Mouse (Mus musculus) embryonic facial prominence, embryonic 11.5 days (tissue): ENCODE measurements around the gene Gm7980. TPM values are rescaled to one million over a fixed set of nuclear protein-coding genes. Genes with fewer than 3 reads are reported as not detected.
"Not testable (repeated sequence)": the region's sequence is repeated elsewhere in the genome, so short reads cannot be mapped to it uniquely, and the experiment has no call there.

Experiments
- ATAC-seq: fragments of 200-750 bp; cut with Nextera tagmentation; replicated peaks from 2 replicates; pipeline ENCODE4 v1.8.0; 2017; ENCODE audit warnings: low read depth; ENCODE audit not compliant: insufficient number of reproducible peaks, low FRiP score, low TSS enrichment
- DNase-seq: peaks from one replicate; pipeline ENCODE4 v3.0.0-alpha.2; 2015; ENCODE audit warnings: low spot score
- H3K27ac ChIP-seq: fragments of 300-500 bp; sonication (generic); replicated peaks from 2 replicates; pipeline ENCODE4 v1.5.1; 2014; ENCODE audit warnings: mild to moderate bottlenecking, low read depth, low read length, control low read depth
- H3K27me3 ChIP-seq: fragments of 300-500 bp; sonication (generic); 2 replicates; pipeline ENCODE4 v1.6.1; 2014; ENCODE audit warnings: mild to moderate bottlenecking, low read length, moderate library complexity, mixed read lengths; ENCODE audit not compliant: control insufficient read depth, insufficient read depth
- H3K36me3 ChIP-seq: fragments of 300-500 bp; sonication (generic); replicated peaks from 2 replicates; pipeline ENCODE4 v1.6.1; 2014; ENCODE audit warnings: low read depth, mild to moderate bottlenecking, low read length, moderate library complexity, mixed read lengths; ENCODE audit not compliant: control insufficient read depth, insufficient read depth
- H3K4me1 ChIP-seq: fragments of 300-500 bp; sonication (generic); 2 replicates; pipeline ENCODE4 v1.6.1; 2014; ENCODE audit warnings: low read length, mixed read lengths; ENCODE audit not compliant: control insufficient read depth, insufficient read depth
- H3K4me2 ChIP-seq: fragments of 300-500 bp; sonication (generic); 2 replicates; pipeline ENCODE4 v1.6.1; 2014; ENCODE audit warnings: low read depth, mild to moderate bottlenecking, control low read depth, low read length, moderate library complexity
- H3K4me3 ChIP-seq: fragments of 300-500 bp; sonication (generic); 2 replicates; pipeline ENCODE4 v1.5.1; 2014; ENCODE audit warnings: low read depth, low read length, control low read depth
- H3K9ac ChIP-seq: fragments of 300-500 bp; sonication (generic); replicated peaks from 2 replicates; pipeline ENCODE4 v1.6.1; 2014; ENCODE audit warnings: mild to moderate bottlenecking, control low read depth, low read length
- H3K9me3 ChIP-seq: fragments of 300-500 bp; sonication (generic); replicated peaks from 2 replicates; pipeline ENCODE4 v1.6.1; 2016; ENCODE audit warnings: mild to moderate bottlenecking, low read length, inconsistent platforms, mixed read lengths; ENCODE audit not compliant: control insufficient read depth
- WGBS: fragments of 180-500 bp; shearing (Covaris S2); extraction: QIAGEN DNeasy Blood & Tissue Kit; methylation state at CpG from one replicate; pipeline ENCODE4 v1.1.7; 2014; 5-methylcytosine and 5-hydroxymethylcytosine counted together
- polyA plus RNA-seq: library from polyadenylated mRNA; unstranded; fragments of >200 nt; fragmentation: Nextera tagmentation; extraction: Ambion mirVana; gene quantifications from 2 replicates; pipeline ENCODE4 v1.2.1, GENCODE M21; 2014

Gene Gm7980
- polyA plus RNA-seq: not detected in 2 replicates

DNA sequence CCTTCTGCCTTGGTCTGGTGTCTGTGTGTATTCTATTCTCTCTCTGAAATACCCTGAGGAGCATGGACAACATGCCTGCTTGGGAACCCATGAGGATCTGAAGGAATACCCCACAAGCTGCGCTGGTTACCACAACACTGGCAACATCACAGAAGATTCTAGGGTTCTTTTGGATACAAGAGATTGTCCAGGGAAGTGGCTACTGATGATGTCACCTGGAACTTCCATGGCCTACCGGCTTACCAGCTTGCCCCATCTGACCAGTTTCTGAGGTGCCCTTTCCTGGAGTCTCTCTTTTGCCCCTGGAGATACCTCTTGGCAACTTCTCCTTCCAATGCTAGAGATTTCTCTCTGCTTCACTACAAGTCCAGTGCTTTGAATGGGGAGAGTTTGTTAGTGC is at the start of gene Gm7980:
TSS of gene Gm7980 (minus strand) at position 101 of the 400 bp plus-strand sequence.
- not testable (repeated sequence) for H3K9me3 ChIP-seq, H3K4me1 ChIP-seq, H3K27me3 ChIP-seq, ATAC-seq, H3K4me3 ChIP-seq, H3K4me2 ChIP-seq, H3K36me3 ChIP-seq, H3K27ac ChIP-seq, H3K9ac ChIP-seq, DNase-seq
- no CpG with 5 or more reads among the region's 2 CpGs for WGBS

DNA sequence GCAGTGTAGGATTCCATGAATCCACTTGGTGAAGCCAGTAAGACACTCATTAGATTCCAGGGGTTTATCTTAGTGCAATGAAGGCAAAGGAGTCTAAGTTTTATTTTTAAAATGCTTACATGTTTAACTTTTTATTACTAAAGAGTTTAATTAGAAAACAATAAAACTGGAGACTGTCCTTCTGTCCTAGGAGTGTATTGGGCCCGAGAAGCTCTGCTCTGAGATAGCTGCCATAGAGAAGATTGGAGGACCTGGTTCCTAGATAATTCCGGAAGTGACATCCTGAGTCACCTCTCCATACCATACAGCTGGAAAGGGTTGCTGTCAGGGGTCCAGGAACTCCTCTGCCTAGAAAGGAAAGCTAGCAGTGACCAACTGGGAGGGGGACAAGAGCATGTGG is 36.6 kb upstream of the Gm7980 start, which contains the start of gene 1700024B05Rik:
TSS of gene 1700024B05Rik (plus strand) at position 301 of the 400 bp plus-strand sequence.
- not testable (repeated sequence) for H3K4me2 ChIP-seq, H3K27me3 ChIP-seq, H3K4me1 ChIP-seq, H3K27ac ChIP-seq, H3K4me3 ChIP-seq, H3K9me3 ChIP-seq, ATAC-seq, H3K36me3 ChIP-seq, H3K9ac ChIP-seq, DNase-seq
- 90% methylated on average over 1 of the region's 2 CpGs for WGBS

DNA sequence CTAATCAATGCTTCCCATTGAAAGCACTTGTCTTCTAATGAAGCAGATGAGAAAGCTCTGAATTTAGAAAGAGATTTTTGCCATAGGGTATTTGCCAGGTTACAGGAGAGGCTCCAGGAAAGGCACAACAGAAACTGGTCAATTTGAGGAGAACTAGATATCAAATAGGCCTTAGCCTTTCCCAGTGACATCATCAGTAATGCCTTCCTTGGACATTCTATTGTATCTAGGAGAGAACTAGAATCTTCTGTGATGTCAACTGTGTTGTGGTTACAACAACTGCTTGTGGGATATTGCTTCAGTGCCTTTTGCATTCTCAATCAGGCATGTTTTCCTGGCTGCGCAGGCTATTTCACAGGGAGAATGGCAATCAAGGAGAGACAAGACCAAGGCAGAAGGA is 17.6 kb upstream of the Gm7980 start, which contains the start of gene 1700049E17Rik1:
TSS of gene 1700049E17Rik1 (plus strand) at position 301 of the 400 bp plus-strand sequence.
- not testable (repeated sequence) for H3K4me2 ChIP-seq, H3K4me1 ChIP-seq, H3K9me3 ChIP-seq, H3K4me3 ChIP-seq, ATAC-seq, H3K27me3 ChIP-seq, H3K36me3 ChIP-seq, DNase-seq, H3K9ac ChIP-seq, H3K27ac ChIP-seq
- no CpG with 5 or more reads among the region's 1 CpGs for WGBS

Other genes with a start within 250 kb of the Gm7980 start
- gene Gm8068, start 205.4 kb downstream of the Gm7980 start, polyA plus RNA-seq: not detected in 2 replicates
- gene Gm7929, start 156.7 kb downstream of the Gm7980 start, polyA plus RNA-seq: not detected in 2 replicates
- not detected in 2 replicates for gene Gm47189, start 134.8 kb downstream of the Gm7980 start, polyA plus RNA-seq
- not detected in 2 replicates for gene 1700049E17Rik1, start 17.7 kb upstream of the Gm7980 start, polyA plus RNA-seq
- gene 1700024B05Rik, start 36.7 kb upstream of the Gm7980 start, polyA plus RNA-seq: not detected in 2 replicates
- not detected in 2 replicates for gene Gm6401, start 60.6 kb upstream of the Gm7980 start, polyA plus RNA-seq
- gene Gm3543, start 76.0 kb upstream of the Gm7980 start, polyA plus RNA-seq: not detected in 2 replicates
- gene Gm7951, start 210.1 kb upstream of the Gm7980 start, polyA plus RNA-seq: not detected in 2 replicates